Mouse (Mus musculus) small intestine, adult 2 months (tissue): ENCODE measurements around the gene Ikzf3.

ENCODE experiments used
- CTCF ChIP-seq: fragments of 200-500 bp; IDR thresholded peaks from 2 replicates; pipeline ENCODE4 v1.5.1; 2012; ENCODE audit warnings: low read depth, mild to moderate bottlenecking, control low read depth, inconsistent platforms, low read length, moderate library complexity, mixed read lengths; ENCODE audit not compliant: insufficient replicate concordance, insufficient read length; ENCODE audit errors: extremely low read depth
- POLR2A ChIP-seq: fragments of 200-500 bp; IDR thresholded peaks from 2 replicates; pipeline ENCODE4 v1.6.1; 2012; ENCODE audit warnings: low read depth, mild to moderate bottlenecking, control low read depth, inconsistent platforms, low read length, moderate library complexity

DNA sequence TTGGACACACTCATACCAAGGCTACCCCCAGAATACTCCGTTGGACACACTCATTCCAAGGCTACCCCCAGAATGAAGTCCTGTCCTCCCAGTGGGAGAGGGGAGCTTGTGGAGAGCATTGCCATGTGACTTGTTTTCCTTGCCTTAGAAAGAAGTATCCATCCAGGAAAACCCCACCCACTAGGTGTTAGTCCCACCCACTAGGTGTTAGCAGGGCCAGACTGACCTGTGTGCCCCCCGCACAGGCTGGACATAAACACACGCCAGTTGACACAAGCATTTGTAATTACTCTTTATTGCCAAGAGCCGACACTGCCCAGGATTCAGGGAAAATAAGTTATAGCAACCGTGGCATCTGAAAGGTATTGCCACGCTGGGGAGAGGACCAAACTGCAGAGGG lies 108.4 kb downstream of the Ikzf3 start:
- TF ChIP-seq CTCF (no peak), POLR2A (no peak)
